In genomic region chr4:95862781-95863499, GRCm38 (mm10) we compare ENCODE assay signal across 8 mouse cellular contexts.
DNase-seq lines count a peak whose midpoint lies in the region; ATAC-seq and TF ChIP-seq lines count a peak whose summit lies in the region.

No protein-coding gene starts in this region.

- no peak overlapping the region for H3K4me2 ChIP-seq in embryonic facial prominence, embryonic 13.5 days
- H3K4me2 ChIP-seq in limb, embryonic 13.5 days (replicated peaks) = no peak overlapping the region

- WGBS in embryonic facial prominence, embryonic 13.5 days = 57% methylated on average over 6 of the region's 6 CpGs
- 44% methylated on average over 6 of the region's 6 CpGs for WGBS in limb, embryonic 13.5 days

- intact Hi-C loops in left cerebral cortex, adult 2 months (cut with DNase I) = no loop called here

- peak; percentile 15 for TF ChIP-seq CTCF in left cerebral cortex, adult 2 months (IDR thresholded peaks at IDR 0.05)

- no peaks in the 10 kb centered on the region for H3K36me3 ChIP-seq in embryonic facial prominence, embryonic 13.5 days
- H3K36me3 ChIP-seq in limb, embryonic 13.5 days = no peaks in the 10 kb centered on the region

- no peaks in the 10 kb centered on the region for H3K27me3 ChIP-seq in embryonic facial prominence, embryonic 13.5 days
- H3K27me3 ChIP-seq in limb, embryonic 13.5 days = no peaks in the 10 kb centered on the region

- 0 out of 2 replicates have a peak overlapping the region, but pooled peaks have one; percentile 16 for H3K9ac ChIP-seq in embryonic facial prominence, embryonic 13.5 days
- no peak overlapping the region for H3K9ac ChIP-seq in limb, embryonic 13.5 days

- H3K4me1 ChIP-seq in embryonic facial prominence, embryonic 13.5 days = peaks cover 20% of the 10 kb centered on the region
- H3K4me1 ChIP-seq in limb, embryonic 13.5 days = peaks cover 35% of the 10 kb centered on the region

- peak; percentile 27 to 28 for DNase-seq in cerebellum, postnatal 14 days
- no peak for DNase-seq in cerebellum, adult 11 months
- DNase-seq in left cerebral cortex, adult 2 months (ENCODE audit: extremely low spot score in 1 of 2, low spot score in 2 of 2) = no peak
- DNase-seq in left cerebral cortex, adult 18-20 months (ENCODE audit: low spot score in 2 of 2) = no peak
- no peak for DNase-seq in urinary bladder, postnatal 25 days (ENCODE audit: low spot score)
- DNase-seq in urinary bladder, postnatal 4 days (ENCODE audit: low spot score in 2 of 2) = no peak

- no peaks in the 10 kb centered on the region for H3K9me3 ChIP-seq in embryonic facial prominence, embryonic 13.5 days
- no peaks in the 10 kb centered on the region for H3K9me3 ChIP-seq in limb, embryonic 13.5 days

- ATAC-seq in embryonic facial prominence, embryonic 13.5 days (ENCODE audit: insufficient number of reproducible peaks, insufficient read depth, low FRiP score, low TSS enrichment, low read depth) = no peak
- peak; percentile 55 for ATAC-seq in limb, embryonic 13.5 days (ENCODE audit: low FRiP score, low read depth)

- no peak overlapping the region for H3K4me3 ChIP-seq in left cerebral cortex, adult 2 months
- H3K4me3 ChIP-seq in embryonic facial prominence, embryonic 13.5 days = no peak overlapping the region
- no peak overlapping the region for H3K4me3 ChIP-seq in limb, embryonic 13.5 days

- H3K27ac ChIP-seq in left cerebral cortex, adult 2 months = no peak overlapping the region
- no peak overlapping the region for H3K27ac ChIP-seq in embryonic facial prominence, embryonic 13.5 days
- no peak overlapping the region for H3K27ac ChIP-seq in limb, embryonic 13.5 days

Comparison
In these comparisons a context has a peak if more than half of its experiments do, and no peak if none do; other contexts are left out.
1. DNase-seq: peak in cerebellum, postnatal 14 days (2 of 2); none in cerebellum, adult 11 months (single experiment), left cerebral cortex, adult 2 months (0 of 2), left cerebral cortex, adult 18-20 months (0 of 2), urinary bladder, postnatal 25 days (single experiment) and urinary bladder, postnatal 4 days (0 of 2).